Mouse (Mus musculus): ENCODE measurements around the gene Olfr914.

The Olfr914 gene

DNA sequence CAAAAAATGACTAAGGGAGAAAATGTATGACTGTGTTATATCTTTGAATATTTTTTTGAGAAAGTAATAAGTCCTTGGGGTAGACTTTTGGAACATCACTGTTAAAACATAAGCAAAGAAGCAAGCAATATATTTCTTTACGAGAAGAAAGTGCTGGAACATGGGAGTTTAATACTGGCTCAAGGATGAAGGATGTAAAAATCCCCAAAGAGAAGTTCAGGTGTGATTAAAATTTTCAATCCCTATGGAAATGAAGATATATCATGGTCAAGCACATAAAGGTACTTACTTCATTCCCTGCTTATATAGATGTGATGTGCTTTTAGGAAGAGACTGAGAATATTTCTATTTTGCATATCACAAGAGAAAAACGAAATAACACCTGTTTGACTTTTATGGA, at the start of gene Olfr914:
Gene Olfr914, plus strand, starts transcription at position 301 of the 400 bp plus-strand sequence.
- DNase-seq, result no peak

DNA sequence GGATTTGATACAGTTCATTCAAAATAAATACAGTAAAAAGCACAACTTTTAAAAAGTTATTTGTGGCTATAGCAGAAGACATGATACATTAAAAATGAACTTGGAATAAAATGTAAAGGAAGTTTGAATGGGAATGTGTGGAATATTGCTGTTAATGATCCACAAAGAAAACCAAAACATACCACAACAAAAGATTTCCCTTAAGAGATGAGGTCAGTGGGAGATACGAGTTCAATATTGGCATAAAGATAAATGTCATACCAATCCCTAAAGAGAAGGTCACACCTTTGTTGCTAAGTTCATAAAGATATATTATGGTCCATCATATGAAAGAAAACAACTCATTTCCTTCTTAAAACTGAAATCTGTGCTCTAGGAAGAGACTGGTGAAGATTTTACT, 25.0 kb upstream of the Olfr914 start, which contains the start of gene Olfr912:
Gene Olfr912, plus strand, starts transcription at position 301 of the 400 bp plus-strand sequence.
- no peak for DNase-seq

GRCm38 (mm10) chr9:38591056-38591455, 13.8 kb upstream of the Olfr914 start:
- DNase-seq, result no peak

DNA sequence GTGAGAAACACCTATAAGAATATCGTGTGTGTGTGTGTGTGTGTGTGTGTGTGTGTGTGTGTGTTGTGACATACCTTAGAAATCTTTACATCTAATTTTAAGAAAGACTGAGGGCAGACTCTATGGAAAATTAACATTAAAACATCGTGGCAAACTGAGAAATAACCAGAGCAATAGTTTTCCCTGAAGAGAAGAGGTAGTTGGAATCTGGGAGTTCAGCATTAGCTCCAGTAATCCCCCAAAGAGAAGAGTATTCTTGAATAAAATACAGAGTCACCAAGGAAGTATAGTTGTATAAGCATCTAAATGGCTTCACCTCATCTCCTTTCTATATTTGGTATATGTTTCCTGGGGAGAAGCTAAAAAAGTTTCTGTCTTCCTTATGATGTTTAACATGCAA, 12.4 kb upstream of the Olfr914 start, which contains the start of gene Olfr913:
Gene Olfr913, plus strand, starts transcription at position 301 of the 400 bp plus-strand sequence.
- no peak for DNase-seq

DNA sequence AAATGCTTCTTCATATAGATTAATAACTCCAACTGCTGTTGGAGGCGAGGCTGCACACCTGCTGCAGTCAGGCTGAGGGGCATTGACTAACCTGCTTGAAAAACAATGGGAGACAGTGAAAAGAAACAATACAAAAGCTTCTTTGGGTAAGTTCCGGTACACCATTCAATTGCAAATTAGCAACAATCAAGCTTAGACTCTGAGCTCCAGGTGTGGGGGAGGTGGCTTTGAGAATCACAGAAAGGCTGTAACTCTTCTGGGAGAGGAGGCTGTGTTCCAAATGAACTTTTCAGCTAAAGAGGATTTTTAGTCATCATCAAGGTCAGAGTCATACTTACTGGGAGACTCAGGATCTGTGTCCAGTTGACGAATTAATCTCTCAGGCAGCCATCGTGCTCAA, 27.5 kb downstream of the Olfr914 start:
- DNase-seq, result no peak

- no peak for DNase-seq
Measured at GRCm38 (mm10) chr9:38659775-38660174, 54.9 kb downstream of the Olfr914 start, which contains the start of gene Olfr916. Gene Olfr916 (minus strand): TSS chr9:38659875.
